Mouse (Mus musculus) G1E (cell line): Measurements from ENCODE around the gene Edaradd. TPM values are rescaled to one million over a fixed set of nuclear protein-coding genes. Genes with fewer than 3 reads are reported as not detected.

Experiments used
- ATAC-seq: 2 replicates; pipeline ENCODE4 v1.8.0; 2016; ENCODE audit warnings: mild to moderate bottlenecking; ENCODE audit not compliant: insufficient number of reproducible peaks, poor library complexity, low FRiP score, severe bottlenecking; ENCODE audit errors: extremely low read depth
- DNase-seq: peaks from one replicate; pipeline ENCODE4 v3.0.0; 2012; ENCODE audit warnings: low spot score
- H3K27me3 ChIP-seq: 2 replicates; pipeline ENCODE4 v1.6.1; 2012; ENCODE audit warnings: mild to moderate bottlenecking, low read length, inconsistent platforms; ENCODE audit not compliant: insufficient read depth
- H3K36me3 ChIP-seq: replicated peaks from 2 replicates; pipeline ENCODE3; 2012; ENCODE audit warnings: mild to moderate bottlenecking, inconsistent platforms
- H3K4me1 ChIP-seq: 2 replicates; pipeline ENCODE4 v1.6.1; 2012; ENCODE audit warnings: low read depth, low read length, inconsistent platforms, mixed read lengths; ENCODE audit not compliant: insufficient read depth
- H3K4me3 ChIP-seq: 2 replicates; pipeline ENCODE4 v1.5.1; 2012; ENCODE audit warnings: low read depth, mild to moderate bottlenecking, inconsistent platforms, low read length, moderate library complexity, mixed read lengths
- H3K9me3 ChIP-seq: replicated peaks from 2 replicates; pipeline ENCODE4 v1.6.1; 2012; ENCODE audit warnings: inconsistent platforms
- CTCF ChIP-seq: IDR thresholded peaks from 2 replicates; pipeline ENCODE4 v1.5.1; 2012; ENCODE audit warnings: low read depth, low read length, inconsistent platforms, mixed read lengths
- GATA1 ChIP-seq: IDR thresholded peaks from 2 replicates; pipeline ENCODE4 v1.6.1; 2012; ENCODE audit warnings: borderline replicate concordance, low read length, inconsistent platforms, mixed read lengths
- GATA2 ChIP-seq: IDR thresholded peaks from 2 replicates; pipeline ENCODE4 v1.6.1; 2012; ENCODE audit warnings: low read depth, low read length, inconsistent platforms, borderline replicate concordance
- POLR2AphosphoS5 ChIP-seq: IDR thresholded peaks from 2 replicates; pipeline ENCODE4 v1.6.1; 2012; ENCODE audit warnings: low read depth, low read length, inconsistent platforms; ENCODE audit not compliant: insufficient replicate concordance
- TAL1 ChIP-seq: conservative IDR thresholded peaks from 2 replicates; pipeline ENCODE4 v1.6.1; 2012; ENCODE audit warnings: low read depth, low read length, inconsistent platforms, mixed read lengths
- polyA plus RNA-seq: library from polyadenylated mRNA; stranded (reverse); fragments of >175 nt; gene quantifications from 2 replicates; pipeline ENCODE4 v1.2.3, GENCODE M21; 2012
- total RNA-seq, 2 experiments: library from RNA; stranded (forward) in 1 of 2; stranded (reverse) in 1 of 2; fragments of 200-1000 nt in 1 of 2; fragments of >200 nt in 1 of 2; fragmentation: Nextera tagmentation in 1 of 2; gene quantifications; 2 replicates each; pipeline ENCODE4 v1.2.3; 2014 to 2017

Gene Edaradd
- total and polyA plus RNA-seq, 3 experiments: 0.07 to 2.0 (median 0.66) TPM

GRCm38 (mm10) chr13:12561729-12562128, 41.5 kb upstream of the Edaradd start:
- no peak for TF ChIP-seq CTCF
- TF ChIP-seq GATA2: no peak
- no peak for TF ChIP-seq TAL1
- no peak for TF ChIP-seq POLR2AphosphoS5
- no peak for TF ChIP-seq GATA1

GRCm38 (mm10) chr13:12559462-12560120, 39.4 kb upstream of the Edaradd start:
- no peaks in the 10 kb centered on the region for H3K9me3 ChIP-seq
- ATAC-seq (no peak), DNase-seq (no peak)
- H3K27me3 ChIP-seq: peaks cover 30% of the 10 kb centered on the region
- no peak overlapping the region for H3K4me3 ChIP-seq
- no peaks in the 10 kb centered on the region for H3K36me3 ChIP-seq
- no peaks in the 10 kb centered on the region; the same call in 1 of the 2 replicates for H3K4me1 ChIP-seq
- TF ChIP-seq GATA1 (no peak), CTCF (no peak), GATA2 (no peak), TAL1 (no peak), POLR2AphosphoS5 (no peak)

More at GRCm38 (mm10) chr13:12561729-12562128, 41.5 kb upstream of the Edaradd start:
- no peaks in the 10 kb centered on the region for H3K9me3 ChIP-seq
- DNase-seq (no peak), ATAC-seq (no peak)
- peaks cover 16% of the 10 kb centered on the region for H3K27me3 ChIP-seq
- H3K4me1 ChIP-seq: peaks cover 15% of the 10 kb centered on the region
- no peak overlapping the region for H3K4me3 ChIP-seq
- H3K36me3 ChIP-seq: no peaks in the 10 kb centered on the region

- DNase-seq (no peak), ATAC-seq (no peak)
- no peak for TF ChIP-seq GATA1
- Histone ChIP-seq H3K36me3 (no peaks in the 10 kb centered on the region), H3K27me3 (peaks cover 30% of the 10 kb centered on the region), H3K4me1 (no peaks in the 10 kb centered on the region), H3K4me3 (no peak overlapping the region), H3K9me3 (no peaks in the 10 kb centered on the region)
These were observed 38.8 kb upstream of the Edaradd start for GRCm38 (mm10) chr13:12559044-12559443.

- no peaks in the 10 kb centered on the region for H3K4me1 ChIP-seq
- TF ChIP-seq TAL1: no peak
- TF ChIP-seq CTCF: no peak
- TF ChIP-seq POLR2AphosphoS5: no peak
- TF ChIP-seq GATA1: no peak
- TF ChIP-seq GATA2: no peak
- DNase-seq: no peak
- no peaks in the 10 kb centered on the region for H3K36me3 ChIP-seq
- ATAC-seq: no peak
- H3K4me3 ChIP-seq: no peak overlapping the region
- H3K27me3 ChIP-seq: peaks cover 37% of the 10 kb centered on the region
- no peaks in the 10 kb centered on the region for H3K9me3 ChIP-seq
These were observed 34.0 kb upstream of the Edaradd start for GRCm38 (mm10) chr13:12554211-12554610.

GRCm38 (mm10) chr13:12543880-12544568, 23.8 kb upstream of the Edaradd start:
- peaks cover 31% of the 10 kb centered on the region for H3K27me3 ChIP-seq
- TF ChIP-seq POLR2AphosphoS5: no peak
- no peak for ATAC-seq
- H3K36me3 ChIP-seq: no peaks in the 10 kb centered on the region
- DNase-seq: no peak
- no peak overlapping the region for H3K4me3 ChIP-seq
- H3K9me3 ChIP-seq: no peaks in the 10 kb centered on the region
- peaks cover 5% of the 10 kb centered on the region for H3K4me1 ChIP-seq

GRCm38 (mm10) chr13:12543246-12543645, 23.0 kb upstream of the Edaradd start:
- Histone ChIP-seq H3K36me3 (no peaks in the 10 kb centered on the region), H3K4me3 (no peak overlapping the region), H3K27me3 (peaks cover 24% of the 10 kb centered on the region), H3K9me3 (no peaks in the 10 kb centered on the region), H3K4me1 (peaks cover 5% of the 10 kb centered on the region)
- ATAC-seq (no peak), DNase-seq (no peak)
- TF ChIP-seq GATA1: no peak
- TF ChIP-seq TAL1: no peak
- TF ChIP-seq CTCF: no peak
- no peak for TF ChIP-seq GATA2
- no peak for TF ChIP-seq POLR2AphosphoS5
